Mouse (Mus musculus) ES-Bruce4 (cell line): ENCODE measurements around the gene Polr1c.

ENCODE experiments used
- CTCF ChIP-seq: IDR thresholded peaks from one replicate; pipeline ENCODE4 v1.8.1; 2011; ENCODE audit warnings: low read depth, low read length
- EP300 ChIP-seq: IDR thresholded peaks from 2 replicates; pipeline ENCODE4 v1.6.1; 2011; ENCODE audit warnings: low read depth, low read length; ENCODE audit not compliant: insufficient read depth
- POLR2A ChIP-seq: IDR thresholded peaks from one replicate; pipeline ENCODE4 v1.8.1; 2011; ENCODE audit warnings: low read length; ENCODE audit not compliant: insufficient read depth

DNA sequence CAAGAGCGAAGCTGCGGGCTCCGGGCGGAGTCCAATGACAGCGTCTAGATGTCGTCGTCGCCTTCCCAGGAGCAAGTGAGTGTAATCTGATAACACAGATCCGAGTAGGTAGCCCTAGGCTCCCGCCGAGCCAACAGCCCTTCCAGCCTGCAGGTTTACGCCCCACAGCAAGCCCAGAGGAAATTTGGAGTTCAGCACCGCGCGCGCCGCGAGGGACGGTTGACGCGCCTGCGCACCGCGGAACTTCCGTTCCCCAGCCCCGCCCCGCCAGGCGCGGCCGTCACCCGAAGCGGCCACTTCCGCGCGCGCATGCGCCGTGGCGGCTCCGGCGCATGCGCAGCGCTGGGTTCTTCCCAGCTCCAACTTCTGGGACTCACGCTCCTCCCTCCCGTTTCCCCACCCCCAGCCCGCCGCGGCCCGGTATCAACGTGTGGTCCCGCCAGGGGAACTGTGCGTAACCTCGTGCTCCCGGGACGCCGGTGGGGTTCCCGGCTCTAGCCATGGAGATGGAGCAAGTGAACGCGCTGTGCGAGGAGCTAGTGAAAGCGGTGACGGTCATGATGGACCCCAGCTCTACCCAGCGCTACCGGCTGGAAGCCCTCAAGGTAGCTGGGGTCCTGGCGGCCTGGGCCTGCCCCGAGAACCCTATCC, 45.3 kb downstream of the Polr1c start, which contains the start of the genes Polh and Xpo5:
- peak; percentile 44 for TF ChIP-seq POLR2A
- no peak for TF ChIP-seq CTCF
- TF ChIP-seq EP300, result peak; percentile 73
